Mouse (Mus musculus): ENCODE data around the gene Crcp. TPM values are rescaled to one million over a fixed set of nuclear protein-coding genes. Genes with fewer than 3 reads are reported as not detected.
A peak's percentile ranks its signal among the peaks of the same experiment; 100 is the strongest.

Gene Crcp
- polyA plus RNA-seq, 1 experiment from 2014 or later, result 33.1 TPM

DNA sequence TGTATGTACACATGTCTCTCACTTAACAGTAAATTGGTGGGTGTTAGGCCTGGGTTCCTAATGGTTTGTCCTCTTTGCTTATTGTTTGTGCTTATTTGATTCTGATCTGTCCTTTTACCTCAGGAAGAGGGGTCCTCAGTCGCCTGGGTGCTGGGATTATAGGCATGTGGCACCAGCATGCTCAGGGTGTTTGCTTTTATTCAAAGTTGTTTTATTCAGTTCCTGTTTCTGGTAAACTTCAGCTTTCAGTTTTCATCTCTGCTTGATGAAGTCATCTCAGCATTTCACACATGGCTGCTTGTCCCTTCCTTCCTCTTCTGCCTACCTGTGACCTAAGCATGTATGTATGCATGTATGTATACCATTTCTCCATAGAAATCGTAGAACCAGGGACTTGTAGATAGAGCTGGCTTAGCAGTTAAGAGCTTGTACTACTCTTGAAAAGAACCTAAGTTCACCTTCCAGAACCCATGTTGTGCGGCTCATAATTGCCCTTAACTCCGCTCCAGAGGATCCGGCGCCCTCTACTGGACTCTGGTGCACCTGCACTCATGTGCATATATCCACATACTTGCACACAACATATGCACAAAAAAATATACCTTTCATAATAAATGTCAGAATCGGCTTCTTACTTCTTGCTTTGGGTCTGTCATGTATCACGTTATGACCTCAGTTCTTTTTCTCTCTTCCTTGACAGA is 52.2 kb downstream of the Crcp start:
- ATAC-seq (ENCODE audit: insufficient read depth, low FRiP score, low read depth), result no peak
- no peak overlapping the region for H3K4me3 ChIP-seq (replicated peaks)
- no peaks in the 10 kb centered on the region for H3K9me3 ChIP-seq
- no peaks in the 10 kb centered on the region for H3K27me3 ChIP-seq (replicated peaks)
- H3K4me1 ChIP-seq, result 0 out of 2 replicates have a peak, but pooled peaks cover 13% of the 10 kb centered on the region
- H3K4me2 ChIP-seq, result no peak overlapping the region
- no peak overlapping the region for H3K9ac ChIP-seq
- no peak overlapping the region for H3K27ac ChIP-seq
- no peaks in the 10 kb centered on the region for H3K36me3 ChIP-seq
- 97% methylated on average over 8 of the region's 8 CpGs for WGBS

DNA sequence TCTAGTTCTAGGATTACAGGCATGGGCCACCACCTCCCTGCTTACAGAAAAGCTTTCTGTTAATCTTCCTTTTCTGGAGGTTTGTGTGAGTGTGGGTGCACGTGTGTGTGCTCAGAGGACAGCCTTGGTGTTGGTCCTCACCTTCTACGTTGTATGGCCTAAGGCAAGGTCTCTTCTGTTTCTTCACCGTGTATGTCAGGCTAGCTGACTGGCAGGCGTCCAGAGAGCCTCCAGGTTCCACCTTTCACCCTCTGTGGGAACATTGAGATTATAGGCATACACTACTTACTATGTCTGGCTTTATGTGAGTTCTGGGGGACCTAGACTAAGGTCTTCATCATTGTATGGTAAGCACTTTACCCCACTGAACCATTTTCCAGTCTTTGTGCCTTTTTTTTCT is 53.3 kb downstream of the Crcp start:
- WGBS, result 76% methylated on average over 4 of the region's 4 CpGs
- H3K9me3 ChIP-seq, result no peaks in the 10 kb centered on the region
- no peak overlapping the region for H3K4me3 ChIP-seq (replicated peaks)
- no peak overlapping the region for H3K4me2 ChIP-seq
- 0 out of 2 replicates have a peak, but pooled peaks cover 13% of the 10 kb centered on the region for H3K4me1 ChIP-seq
- H3K36me3 ChIP-seq, result no peaks in the 10 kb centered on the region
- no peak overlapping the region for H3K9ac ChIP-seq
- no peak overlapping the region for H3K27ac ChIP-seq
- ATAC-seq (ENCODE audit: insufficient read depth, low FRiP score, low read depth), result no peak
- no peaks in the 10 kb centered on the region for H3K27me3 ChIP-seq (replicated peaks)

DNA sequence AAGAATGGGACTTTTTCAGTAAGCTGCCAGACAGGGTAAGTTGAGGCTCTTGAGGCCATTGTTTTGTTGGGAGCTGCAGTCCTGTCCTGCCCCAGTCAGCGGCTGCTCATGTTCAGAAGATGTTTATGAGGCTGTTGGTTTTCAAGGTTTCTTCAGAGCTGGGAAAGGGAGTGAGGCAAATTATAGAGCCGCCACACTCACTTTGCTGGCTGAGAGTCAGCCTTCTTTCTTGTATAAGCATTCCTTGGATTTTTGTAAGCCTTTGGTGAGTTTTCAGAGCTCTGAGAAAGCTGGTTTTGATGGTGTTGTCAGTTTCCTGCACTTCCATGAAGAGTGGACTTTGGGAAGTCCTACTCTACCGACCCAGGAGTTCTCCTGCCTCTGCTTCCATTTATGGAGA is 55.2 kb downstream of the Crcp start:
- no peak overlapping the region for H3K4me3 ChIP-seq (replicated peaks)
- H3K9ac ChIP-seq, result no peak overlapping the region
- WGBS, result 71% methylated on average over 3 of the region's 3 CpGs
- no peak for ATAC-seq (ENCODE audit: insufficient read depth, low FRiP score, low read depth)
- H3K27me3 ChIP-seq (replicated peaks), result no peaks in the 10 kb centered on the region
- no peak overlapping the region for H3K4me2 ChIP-seq
- no peaks in the 10 kb centered on the region for H3K9me3 ChIP-seq
- peaks cover 8% of the 10 kb centered on the region; the same call in 1 of the 2 replicates for H3K4me1 ChIP-seq
- no peaks in the 10 kb centered on the region for H3K36me3 ChIP-seq
- H3K27ac ChIP-seq, result no peak overlapping the region

DNA sequence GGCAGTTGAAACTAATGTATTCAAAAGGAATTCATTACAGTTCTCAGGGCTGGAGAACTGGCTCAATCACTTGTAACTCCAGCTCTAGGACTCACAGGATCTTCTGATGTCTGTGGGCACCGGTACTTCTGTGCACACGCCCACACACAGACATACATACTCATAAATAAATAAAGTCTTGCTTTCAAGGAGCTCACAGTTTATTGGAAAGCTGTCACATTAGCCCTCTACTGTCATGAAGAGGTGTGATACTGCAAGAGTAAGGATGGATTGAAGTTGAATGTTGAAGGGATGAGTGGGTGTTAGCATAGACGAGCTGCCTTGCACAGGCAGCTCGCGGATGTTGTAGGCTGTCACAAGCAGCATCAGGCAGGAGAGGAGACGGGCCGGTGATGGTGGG is 58.9 kb downstream of the Crcp start:
- no peak for ATAC-seq (ENCODE audit: insufficient read depth, low FRiP score, low read depth)
- WGBS, result 87% methylated on average over 7 of the region's 7 CpGs
- H3K27me3 ChIP-seq (replicated peaks), result no peaks in the 10 kb centered on the region

DNA sequence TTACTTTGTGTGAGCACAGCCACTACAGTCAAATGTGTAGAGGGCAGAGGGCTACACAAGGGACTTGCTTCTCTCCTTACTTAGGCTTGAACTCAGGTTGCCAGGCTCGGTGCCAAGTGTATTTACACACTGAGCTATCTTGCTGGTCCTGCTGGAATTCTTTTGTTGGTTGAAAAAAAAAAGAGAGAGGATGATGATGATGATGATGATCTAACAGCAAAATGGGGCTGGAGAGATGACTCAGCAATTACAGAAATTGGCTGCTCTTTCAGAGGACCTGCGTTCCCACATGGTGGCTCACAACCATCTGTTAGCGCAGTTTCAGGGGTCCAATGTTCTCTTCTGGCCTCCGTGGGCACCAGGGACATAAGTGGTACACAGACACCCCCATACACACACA is 59.5 kb downstream of the Crcp start:
- 83% methylated on average over 4 of the region's 4 CpGs for WGBS
- Histone ChIP-seq H3K27me3 (replicated peaks) (no peaks in the 10 kb centered on the region), H3K27ac (no peak overlapping the region), H3K9me3 (no peaks in the 10 kb centered on the region), H3K4me1 (peaks cover 10% of the 10 kb centered on the region; the same call in 1 of the 2 replicates), H3K4me3 (replicated peaks) (no peak overlapping the region), H3K36me3 (no peaks in the 10 kb centered on the region), H3K9ac (no peak overlapping the region), H3K4me2 (no peak overlapping the region)
- ATAC-seq (ENCODE audit: insufficient read depth, low FRiP score, low read depth), result no peak

More for the DNA sequence above, 58.9 kb downstream of the Crcp start:
- Histone ChIP-seq H3K4me1 (peaks cover 10% of the 10 kb centered on the region; the same call in 1 of the 2 replicates), H3K9me3 (no peaks in the 10 kb centered on the region), H3K9ac (no peak overlapping the region), H3K36me3 (no peaks in the 10 kb centered on the region), H3K27ac (no peak overlapping the region), H3K4me2 (no peak overlapping the region), H3K4me3 (replicated peaks) (no peak overlapping the region)

DNA sequence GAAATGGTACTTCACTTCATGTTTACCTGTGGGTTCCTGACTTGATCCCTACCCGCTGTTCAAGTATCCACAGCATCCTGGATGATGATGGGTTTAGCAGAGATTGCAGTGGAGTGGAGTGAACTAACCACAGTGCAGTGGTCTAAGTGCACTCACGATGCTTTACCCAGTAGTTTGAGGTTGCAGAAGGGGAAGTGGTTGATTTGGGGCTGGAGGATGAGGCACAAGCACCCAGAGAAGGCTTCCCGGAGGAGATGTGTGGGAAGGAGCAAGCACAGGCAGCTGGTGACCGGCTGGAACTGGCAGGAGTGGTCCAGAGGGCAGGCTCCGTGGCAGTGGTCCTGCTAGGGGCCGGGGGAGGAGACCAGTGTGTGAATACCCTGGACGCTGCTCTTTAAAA is 60.1 kb downstream of the Crcp start:
- Histone ChIP-seq H3K27ac (peak overlapping the region; percentile 31; the same call in 1 of the 2 replicates), H3K4me3 (replicated peaks) (no peak overlapping the region), H3K9ac (no peak overlapping the region), H3K36me3 (no peaks in the 10 kb centered on the region), H3K27me3 (replicated peaks) (no peaks in the 10 kb centered on the region), H3K4me1 (peaks cover 10% of the 10 kb centered on the region; the same call in 1 of the 2 replicates), H3K4me2 (no peak overlapping the region), H3K9me3 (no peaks in the 10 kb centered on the region)
- WGBS, result 63% methylated on average over 7 of the region's 7 CpGs
- no peak for ATAC-seq (ENCODE audit: insufficient read depth, low FRiP score, low read depth)

DNA sequence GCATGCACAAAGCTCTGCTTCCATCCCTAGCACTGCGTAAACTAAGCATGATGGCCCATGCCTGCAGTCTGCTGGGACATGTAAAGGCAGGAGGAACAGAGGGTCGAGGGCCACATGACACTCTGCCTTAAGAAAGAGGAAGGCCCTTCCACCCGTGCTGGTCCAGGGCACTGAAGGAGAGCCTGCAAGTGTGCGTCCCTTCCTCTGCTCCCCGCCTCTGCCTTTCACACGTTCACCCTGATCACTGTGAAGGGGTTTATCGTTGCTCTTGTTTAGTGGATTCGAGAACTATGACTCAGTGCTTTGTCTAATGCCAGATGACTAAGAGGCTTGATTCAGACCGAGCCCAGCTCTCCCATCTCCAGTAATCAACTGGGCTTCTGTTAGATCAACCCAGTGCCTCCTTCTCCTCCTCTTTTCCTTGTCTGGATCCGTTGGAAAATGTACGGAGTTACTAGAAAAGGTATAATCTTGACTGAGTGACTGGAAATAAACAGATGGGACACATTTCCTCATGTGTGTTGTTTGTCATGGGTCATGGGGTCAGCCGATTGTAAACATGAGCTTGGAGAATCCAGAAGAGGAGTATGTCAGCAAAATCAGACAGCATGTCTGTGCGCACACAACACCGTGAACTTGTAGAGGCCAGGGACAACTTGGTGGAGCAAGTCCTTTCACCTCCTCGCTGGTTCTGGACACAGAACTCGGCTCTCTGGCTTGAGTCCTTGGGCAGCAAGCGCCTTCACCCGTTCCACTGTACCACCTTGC is 60.7 kb downstream of the Crcp start:
- H3K9ac ChIP-seq, result no peak overlapping the region
- no peak overlapping the region for H3K4me3 ChIP-seq (replicated peaks)
- H3K4me1 ChIP-seq, result peaks cover 10% of the 10 kb centered on the region; the same call in 1 of the 2 replicates
- H3K27ac ChIP-seq, result 0 out of 2 replicates have a peak overlapping the region, but pooled peaks have one; percentile 31
- WGBS, result 67% methylated on average over 18 of the region's 18 CpGs
- H3K4me2 ChIP-seq, result no peak overlapping the region
- no peaks in the 10 kb centered on the region for H3K9me3 ChIP-seq
- no peak for ATAC-seq (ENCODE audit: insufficient read depth, low FRiP score, low read depth)
- H3K36me3 ChIP-seq, result no peaks in the 10 kb centered on the region
- H3K27me3 ChIP-seq (replicated peaks), result no peaks in the 10 kb centered on the region

DNA sequence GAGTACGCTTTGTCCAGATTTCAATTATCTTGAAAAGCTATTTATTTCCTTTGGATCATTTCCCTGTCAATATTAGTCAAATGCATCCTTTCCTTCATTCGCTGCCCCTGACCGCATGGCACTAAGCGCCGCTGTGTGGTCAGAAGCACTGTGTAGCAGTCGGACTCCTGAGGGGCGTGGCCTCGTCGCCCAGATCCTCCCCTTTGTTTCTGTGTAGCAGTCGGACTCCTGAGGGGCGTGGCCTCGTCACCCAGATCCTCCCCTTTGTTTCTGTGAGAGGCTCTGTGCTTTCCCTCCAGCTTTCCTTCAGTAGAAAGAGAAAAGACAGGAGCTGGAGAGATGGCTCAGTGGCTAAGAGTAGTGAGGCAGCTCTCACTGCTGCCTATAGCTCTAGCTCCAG is 67.7 kb downstream of the Crcp start:
- Histone ChIP-seq H3K27ac (no peak overlapping the region), H3K4me2 (no peak overlapping the region), H3K4me3 (replicated peaks) (no peak overlapping the region), H3K9me3 (no peaks in the 10 kb centered on the region), H3K4me1 (no peaks in the 10 kb centered on the region), H3K27me3 (replicated peaks) (no peaks in the 10 kb centered on the region), H3K9ac (no peak overlapping the region), H3K36me3 (peaks cover 2% of the 10 kb centered on the region)
- peak; percentile 69; the same call in 1 of the 2 replicates for ATAC-seq (ENCODE audit: insufficient read depth, low FRiP score, low read depth)
- 60% methylated on average over 12 of the region's 12 CpGs for WGBS

DNA sequence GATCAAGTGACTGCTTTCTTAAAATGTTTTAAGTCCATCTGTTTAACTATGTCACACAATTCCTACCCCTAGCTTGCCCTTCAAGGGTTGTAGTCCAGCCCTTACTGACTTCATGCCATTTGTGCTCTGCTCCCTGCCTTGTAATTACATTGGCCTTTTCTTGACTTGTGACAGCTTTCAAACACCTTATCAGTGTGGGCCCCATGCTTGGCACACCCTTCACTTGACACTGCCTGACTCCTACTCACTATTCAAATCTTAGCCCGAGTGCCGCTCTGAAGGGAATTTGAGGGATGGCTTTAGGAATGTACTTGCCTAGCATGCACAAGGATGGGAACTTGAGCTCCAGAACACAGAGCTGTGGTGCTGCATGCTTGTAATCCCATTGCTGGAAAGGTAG is 68.7 kb downstream of the Crcp start:
- 57% methylated on average over 2 of the region's 2 CpGs for WGBS
- no peak overlapping the region for H3K27ac ChIP-seq
- H3K9ac ChIP-seq, result no peak overlapping the region
- H3K4me3 ChIP-seq (replicated peaks), result no peak overlapping the region
- ATAC-seq (ENCODE audit: insufficient read depth, low FRiP score, low read depth), result peak; percentile 75; the same call in 1 of the 2 replicates
- no peak overlapping the region for H3K4me2 ChIP-seq
- no peaks in the 10 kb centered on the region for H3K27me3 ChIP-seq (replicated peaks)
- no peaks in the 10 kb centered on the region for H3K4me1 ChIP-seq
- no peaks in the 10 kb centered on the region for H3K9me3 ChIP-seq
- H3K36me3 ChIP-seq, result peaks cover 7% of the 10 kb centered on the region

DNA sequence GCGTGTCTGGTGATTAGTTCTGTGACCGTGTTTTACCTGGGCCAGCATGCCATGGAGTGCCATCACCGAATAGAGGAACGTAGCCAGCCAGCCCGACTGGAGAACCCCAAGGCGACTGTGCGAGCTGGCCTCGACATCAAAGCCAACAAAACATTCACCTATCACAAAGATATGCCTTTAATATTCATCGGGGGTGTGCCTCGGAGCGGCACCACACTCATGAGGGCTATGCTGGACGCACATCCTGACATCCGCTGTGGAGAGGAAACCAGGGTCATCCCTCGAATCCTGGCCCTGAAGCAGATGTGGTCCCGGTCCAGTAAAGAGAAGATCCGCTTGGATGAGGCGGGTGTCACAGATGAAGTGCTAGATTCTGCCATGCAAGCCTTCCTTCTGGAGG is 72.6 kb downstream of the Crcp start:
- 94% methylated on average over 17 of the region's 17 CpGs for WGBS

DNA sequence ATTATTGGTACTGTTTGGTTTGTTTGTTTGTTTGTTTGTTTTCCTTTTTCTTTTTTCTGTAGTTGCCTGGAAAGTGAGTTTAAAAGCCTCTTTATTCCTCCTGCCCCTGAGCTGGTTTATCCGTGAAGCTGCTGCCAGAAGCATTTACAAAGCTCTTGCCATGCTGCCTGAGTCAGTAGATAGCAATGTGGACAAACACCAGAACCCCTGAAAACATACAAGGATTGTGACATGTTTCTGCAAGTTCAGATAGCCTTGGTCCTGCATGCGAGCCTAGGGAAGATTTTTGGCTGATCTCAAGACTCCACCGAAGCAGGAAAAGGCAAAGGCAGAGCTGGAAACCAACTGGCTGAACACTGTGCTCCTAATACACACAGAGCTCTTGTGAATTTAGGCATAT is 80.3 kb downstream of the Crcp start:
- H3K9ac ChIP-seq, result no peak overlapping the region
- no peak for ATAC-seq (ENCODE audit: insufficient read depth, low FRiP score, low read depth)
- WGBS, result 76% methylated on average over 3 of the region's 3 CpGs

More for the DNA sequence above, 72.6 kb downstream of the Crcp start:
- Histone ChIP-seq H3K4me1 (no peaks in the 10 kb centered on the region), H3K27me3 (replicated peaks) (no peaks in the 10 kb centered on the region), H3K4me3 (replicated peaks) (no peak overlapping the region), H3K9ac (no peak overlapping the region), H3K36me3 (peaks cover 11% of the 10 kb centered on the region), H3K27ac (no peak overlapping the region), H3K4me2 (no peak overlapping the region), H3K9me3 (no peaks in the 10 kb centered on the region)
- no peak for ATAC-seq (ENCODE audit: insufficient read depth, low FRiP score, low read depth)

More for the DNA sequence above, 80.3 kb downstream of the Crcp start:
- no peak overlapping the region for H3K27ac ChIP-seq
- 0 out of 2 replicates have a peak, but pooled peaks cover 4% of the 10 kb centered on the region for H3K36me3 ChIP-seq
- no peak overlapping the region for H3K4me3 ChIP-seq (replicated peaks)
- no peak overlapping the region for H3K4me2 ChIP-seq
- no peaks in the 10 kb centered on the region for H3K27me3 ChIP-seq (replicated peaks)
- H3K9me3 ChIP-seq, result no peaks in the 10 kb centered on the region
- no peaks in the 10 kb centered on the region for H3K4me1 ChIP-seq
